Mouse (Mus musculus): ENCODE results near the gene Ssbp4.

Ssbp4 gene

GRCm38 (mm10) chr8:70634066-70634465 lies 25.4 kb upstream of the Ssbp4 start:
- in situ Hi-C loops (cut with MboI; ENCODE audit: unreplicated experiment in 2 of 2) = loop anchor here in 1 of 2 experiments (5.0 kb wide), 1 partner anchor 78 kb away; no protein-coding TSS in a partner anchor

- in situ Hi-C loops (cut with MboI; ENCODE audit: unreplicated experiment in 2 of 2) = loop anchor here in 1 of 2 experiments (5.0 kb wide), 1 partner anchor 80 kb away; no protein-coding TSS in a partner anchor
These were observed 23.7 kb upstream of the Ssbp4 start, which contains the start of gene Gdf15 for GRCm38 (mm10) chr8:70632346-70632892. Gene Gdf15 (minus strand): TSS chr8:70632456.

- in situ Hi-C loops (cut with MboI; ENCODE audit: unreplicated experiment in 2 of 2) = loop anchor here in 1 of 2 experiments (5.0 kb wide), 1 partner anchor 81 kb away; no protein-coding TSS in a partner anchor
These were observed 22.8 kb upstream of the Ssbp4 start for GRCm38 (mm10) chr8:70631436-70631835.

GRCm38 (mm10) chr8:70630532-70631381 lies 22.1 kb upstream of the Ssbp4 start:
- in situ Hi-C loops (cut with MboI; ENCODE audit: unreplicated experiment in 2 of 2) = loop anchor here in 1 of 2 experiments (5.0 kb wide), 1 partner anchor 82 kb away; no protein-coding TSS in a partner anchor

GRCm38 (mm10) chr8:70629574-70630531 lies 21.2 kb upstream of the Ssbp4 start:
- in situ Hi-C loops (cut with MboI; ENCODE audit: unreplicated experiment in 2 of 2) = loop anchor here in 1 of 2 experiments (5.0 kb wide), 1 partner anchor 82 kb away; no protein-coding TSS in a partner anchor

GRCm38 (mm10) chr8:70628986-70629490 lies 20.4 kb upstream of the Ssbp4 start:
- in situ Hi-C loops (cut with MboI; ENCODE audit: unreplicated experiment in 2 of 2) = no loop called here

- in situ Hi-C loops (cut with MboI; ENCODE audit: unreplicated experiment in 2 of 2) = no loop called here
These were observed 18.4 kb upstream of the Ssbp4 start for GRCm38 (mm10) chr8:70627041-70627440.

- in situ Hi-C loops (cut with MboI; ENCODE audit: unreplicated experiment in 2 of 2) = no loop called here
These were observed 16.4 kb upstream of the Ssbp4 start for GRCm38 (mm10) chr8:70625104-70625503.

GRCm38 (mm10) chr8:70622220-70622619 lies 13.5 kb upstream of the Ssbp4 start:
- in situ Hi-C loops (cut with MboI; ENCODE audit: unreplicated experiment in 2 of 2) = no loop called here

GRCm38 (mm10) chr8:70618888-70619334 lies 10.2 kb upstream of the Ssbp4 start:
- in situ Hi-C loops (cut with MboI; ENCODE audit: unreplicated experiment in 2 of 2) = loop anchor here (10.0 kb wide), 1 partner anchor 226 kb away; no protein-coding TSS in a partner anchor

GRCm38 (mm10) chr8:70617985-70618384 lies 9.3 kb upstream of the Ssbp4 start:
- in situ Hi-C loops (cut with MboI; ENCODE audit: unreplicated experiment in 2 of 2) = loop anchor here (10.0 kb wide), 1 partner anchor 227 kb away; no protein-coding TSS in a partner anchor

GRCm38 (mm10) chr8:70616645-70617044 lies 8.0 kb upstream of the Ssbp4 start:
- in situ Hi-C loops (cut with MboI; ENCODE audit: unreplicated experiment in 2 of 2) = loop anchor here (10.0 kb wide), 1 partner anchor 228 kb away; no protein-coding TSS in a partner anchor

- in situ Hi-C loops (cut with MboI; ENCODE audit: unreplicated experiment in 2 of 2) = loop anchor here (10.0 kb wide), 1 partner anchor 229 kb away; no protein-coding TSS in a partner anchor
These were observed 7.2 kb upstream of the Ssbp4 start, which contains the start of gene Lrrc25 for GRCm38 (mm10) chr8:70615894-70616293. Gene Lrrc25 (plus strand): TSS chr8:70616155.

GRCm38 (mm10) chr8:70615281-70615680 lies 6.6 kb upstream of the Ssbp4 start:
- in situ Hi-C loops (cut with MboI; ENCODE audit: unreplicated experiment in 2 of 2) = loop anchor here (10.0 kb wide), 1 partner anchor 230 kb away; no protein-coding TSS in a partner anchor

- in situ Hi-C loops (cut with MboI; ENCODE audit: unreplicated experiment in 2 of 2) = loop anchor here (5.0 to 10.0 kb wide), 4 partner anchors 33 to 230 kb away; no protein-coding TSS in a partner anchor
These were observed 5.8 kb upstream of the Ssbp4 start for GRCm38 (mm10) chr8:70614469-70614868.

- in situ Hi-C loops (cut with MboI; ENCODE audit: unreplicated experiment in 2 of 2) = loop anchor here (5.0 to 10.0 kb wide), 4 partner anchors 34 to 231 kb away; no protein-coding TSS in a partner anchor
These were observed 5.1 kb upstream of the Ssbp4 start for GRCm38 (mm10) chr8:70613763-70614162.

- in situ Hi-C loops (cut with MboI; ENCODE audit: unreplicated experiment in 2 of 2) = loop anchor here (5.0 to 10.0 kb wide), 4 partner anchors 35 to 233 kb away; no protein-coding TSS in a partner anchor
These were observed 3.2 kb upstream of the Ssbp4 start for GRCm38 (mm10) chr8:70611849-70612248.

GRCm38 (mm10) chr8:70610796-70611771 lies 2.4 kb upstream of the Ssbp4 start:
- in situ Hi-C loops (cut with MboI; ENCODE audit: unreplicated experiment in 2 of 2) = loop anchor here (5.0 to 10.0 kb wide), 4 partner anchors 36 to 234 kb away; no protein-coding TSS in a partner anchor

All from v-Abl transformed pro-B cells (cell line).